Mouse (Mus musculus) G1E (cell line): ENCODE results near the gene Pde9a.

Experiments used
- CTCF ChIP-seq: IDR thresholded peaks from 2 replicates; pipeline ENCODE4 v1.5.1; 2012; ENCODE audit warnings: low read depth, low read length, inconsistent platforms, mixed read lengths
- GATA1 ChIP-seq: IDR thresholded peaks from 2 replicates; pipeline ENCODE4 v1.6.1; 2012; ENCODE audit warnings: borderline replicate concordance, low read length, inconsistent platforms, mixed read lengths

- TF ChIP-seq CTCF (no peak), GATA1 (no peak)
Observed at GRCm38 (mm10) chr17:31474388-31474787, 88.4 kb downstream of the Pde9a start.
